Mouse (Mus musculus): Measurements from ENCODE around the gene Prox2. TPM values are rescaled to one million over a fixed set of nuclear protein-coding genes. Genes with fewer than 3 reads are reported as not detected.

The Prox2 gene
- total and polyA plus RNA-seq, 3 experiments = 2.4 to 13.3 (median 4.5) TPM

- peaks cover 74 to 91% of the 10 kb centered on the region in 2 experiments for H3K36me3 ChIP-seq (replicated peaks in 1 of 2; ENCODE audit: control insufficient read depth in 1 of 2, insufficient read depth in 1 of 2, low read length in 1 of 2)
- TF ChIP-seq ZNF384 (IDR thresholded peaks at IDR 0.05; ENCODE audit: low read depth, low read length) (no peak), PAX5 (IDR thresholded peaks at IDR 0.05; ENCODE audit: low read length) (no peak), JUND (conservative IDR thresholded peaks at IDR 0.05; ENCODE audit: low read depth, low read length) (no peak), E2F4 (IDR thresholded peaks at IDR 0.05; ENCODE audit: insufficient replicate concordance, low read depth, low read length) (no peak), TCF12 (IDR thresholded peaks at IDR 0.05; ENCODE audit: low read depth, low read length) (no peak), ETS1 (conservative IDR thresholded peaks at IDR 0.05; ENCODE audit: low read depth, low read length) (no peak)
- in situ Hi-C loops (cut with MboI; ENCODE audit: low pct_ligation_motif_present, low pct_unique_long_range_greater_than_20kb, low sequenced_read_pairs) (no loop called here), dilution Hi-C loops (cut with MboI; ENCODE audit: extremely low pct_ligation_motif_present, extremely low pct_unique_long_range_greater_than_20kb, low sequenced_read_pairs) (no loop called here)
- peaks cover 2% of the 10 kb centered on the region for H3K9me3 ChIP-seq (replicated peaks; ENCODE audit: low read length)
- no peaks in the 10 kb centered on the region for H3K27me3 ChIP-seq (replicated peaks)
- H3K9ac ChIP-seq (ENCODE audit: insufficient read depth, low read depth) = no peak overlapping the region
- no peak overlapping the region for H3K27ac ChIP-seq (ENCODE audit: insufficient read depth, low read depth)
- no peak overlapping the region for H3K4me3 ChIP-seq (replicated peaks in 1 of 3; ENCODE audit: low read depth in 2 of 3, low read length in 2 of 3, poor library complexity in 1 of 3)
- peaks cover 4% of the 10 kb centered on the region; the same call in 1 of the 2 replicates for H3K79me2 ChIP-seq (replicated peaks; ENCODE audit: control insufficient read depth, extremely low read depth, insufficient read depth, poor library complexity, severe bottlenecking)
- H3K4me1 ChIP-seq (ENCODE audit: control insufficient read depth in 1 of 2, insufficient read depth in 2 of 2) = peaks cover 2 to 3% of the 10 kb centered on the region in 2 experiments; a peak in 2 of 4 replicates
- no peak for DNase-seq (ENCODE audit: extremely low read depth)
- H3K4me2 ChIP-seq (ENCODE audit: insufficient read depth, low read depth, poor library complexity, severe bottlenecking) = no peak overlapping the region
Measured at GRCm38 (mm10) chr12:85129426-85129978, 18.9 kb upstream of the Prox2 start.

- H3K4me2 ChIP-seq (ENCODE audit: insufficient read depth, low read depth, poor library complexity, severe bottlenecking) = no peak overlapping the region
- no peak for DNase-seq (ENCODE audit: extremely low read depth)
- H3K27ac ChIP-seq (ENCODE audit: insufficient read depth, low read depth) = no peak overlapping the region
- TF ChIP-seq MAX (IDR thresholded peaks at IDR 0.05; ENCODE audit: low read length) (no peak), USF1 (IDR thresholded peaks at IDR 0.05; ENCODE audit: low read depth, low read length) (no peak), MXI1 (IDR thresholded peaks at IDR 0.05; ENCODE audit: low read depth, low read length) (no peak)
- in situ Hi-C loops (cut with MboI; ENCODE audit: low pct_ligation_motif_present, low pct_unique_long_range_greater_than_20kb, low sequenced_read_pairs) (no loop called here), dilution Hi-C loops (cut with MboI; ENCODE audit: extremely low pct_ligation_motif_present, extremely low pct_unique_long_range_greater_than_20kb, low sequenced_read_pairs) (no loop called here)
- no peaks in the 10 kb centered on the region for H3K27me3 ChIP-seq (replicated peaks)
- no peak overlapping the region for H3K9ac ChIP-seq (ENCODE audit: insufficient read depth, low read depth)
- peaks cover 15 to 27% of the 10 kb centered on the region in 2 experiments for H3K4me1 ChIP-seq (ENCODE audit: control insufficient read depth in 1 of 2, insufficient read depth in 2 of 2)
- H3K79me2 ChIP-seq (replicated peaks; ENCODE audit: control insufficient read depth, extremely low read depth, insufficient read depth, poor library complexity, severe bottlenecking) = peaks cover 5% of the 10 kb centered on the region; the same call in 1 of the 2 replicates
- H3K36me3 ChIP-seq (replicated peaks in 1 of 2; ENCODE audit: control insufficient read depth in 1 of 2, insufficient read depth in 1 of 2, low read length in 1 of 2) = peaks cover 59 to 86% of the 10 kb centered on the region in 2 experiments
- H3K9me3 ChIP-seq (replicated peaks; ENCODE audit: low read length) = peaks cover 2% of the 10 kb centered on the region
- H3K4me3 ChIP-seq (replicated peaks in 1 of 3; ENCODE audit: low read depth in 2 of 3, low read length in 2 of 3, poor library complexity in 1 of 3) = no peak overlapping the region
Measured at GRCm38 (mm10) chr12:85126986-85127603, 16.5 kb upstream of the Prox2 start.

GRCm38 (mm10) chr12:85124751-85125150, 14.2 kb upstream of the Prox2 start:
- no peaks in the 10 kb centered on the region for H3K27me3 ChIP-seq (replicated peaks)
- H3K27ac ChIP-seq (ENCODE audit: insufficient read depth, low read depth) = no peak overlapping the region
- H3K4me3 ChIP-seq (replicated peaks in 1 of 3; ENCODE audit: low read depth in 2 of 3, low read length in 2 of 3, poor library complexity in 1 of 3) = no peak overlapping the region
- no peak overlapping the region for H3K9ac ChIP-seq (ENCODE audit: insufficient read depth, low read depth)
- dilution Hi-C loops (cut with MboI; ENCODE audit: extremely low pct_ligation_motif_present, extremely low pct_unique_long_range_greater_than_20kb, low sequenced_read_pairs) (no loop called here), in situ Hi-C loops (cut with MboI; ENCODE audit: low pct_ligation_motif_present, low pct_unique_long_range_greater_than_20kb, low sequenced_read_pairs) (no loop called here)
- peaks cover 21 to 36% of the 10 kb centered on the region in 2 experiments for H3K4me1 ChIP-seq (ENCODE audit: control insufficient read depth in 1 of 2, insufficient read depth in 2 of 2)
- peaks cover 5% of the 10 kb centered on the region for H3K79me2 ChIP-seq (replicated peaks; ENCODE audit: control insufficient read depth, extremely low read depth, insufficient read depth, poor library complexity, severe bottlenecking)
- no peak for DNase-seq (ENCODE audit: extremely low read depth)
- H3K9me3 ChIP-seq (replicated peaks; ENCODE audit: low read length) = peaks cover 2% of the 10 kb centered on the region
- peaks cover 49 to 80% of the 10 kb centered on the region in 2 experiments for H3K36me3 ChIP-seq (replicated peaks in 1 of 2; ENCODE audit: control insufficient read depth in 1 of 2, insufficient read depth in 1 of 2, low read length in 1 of 2)
- H3K4me2 ChIP-seq (ENCODE audit: insufficient read depth, low read depth, poor library complexity, severe bottlenecking) = no peak overlapping the region
- TF ChIP-seq JUN (IDR thresholded peaks at IDR 0.05; ENCODE audit: insufficient read depth, low read depth, low read length) (no peak), GABPA (IDR thresholded peaks at IDR 0.05; ENCODE audit: insufficient replicate concordance, low read depth, low read length) (no peak), RCOR1 (conservative IDR thresholded peaks at IDR 0.05; ENCODE audit: low read depth, low read length) (no peak)

Data from CH12.LX (cell line).